Mouse (Mus musculus): ENCODE measurements around the gene Opn1sw.

The Opn1sw gene

DNA sequence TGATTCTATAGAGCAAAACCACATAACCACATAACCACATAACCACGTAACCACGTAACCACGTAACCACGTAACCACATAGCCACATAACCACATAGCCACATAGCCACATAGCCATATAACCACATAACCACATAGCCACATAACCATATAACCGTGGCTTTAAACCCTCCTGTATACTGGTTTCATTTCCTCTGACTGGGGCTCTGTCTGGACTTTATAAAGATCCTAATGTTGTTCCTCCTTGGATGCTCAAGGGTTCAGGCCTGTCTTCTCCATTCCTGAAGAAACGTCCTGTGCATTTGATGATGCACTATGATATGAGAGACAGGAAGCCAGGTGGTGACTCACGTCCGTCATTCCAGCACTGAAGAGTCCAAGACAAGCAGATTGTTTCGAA is 61.3 kb downstream of the Opn1sw start:
- DNase-seq: no peak
